Mouse (Mus musculus): ENCODE measurements around the gene Trim67. TPM values are rescaled to one million over a fixed set of nuclear protein-coding genes. Genes with fewer than 3 reads are reported as not detected.

Gene Trim67
- polyA plus RNA-seq, 1 experiment: not detected

DNA sequence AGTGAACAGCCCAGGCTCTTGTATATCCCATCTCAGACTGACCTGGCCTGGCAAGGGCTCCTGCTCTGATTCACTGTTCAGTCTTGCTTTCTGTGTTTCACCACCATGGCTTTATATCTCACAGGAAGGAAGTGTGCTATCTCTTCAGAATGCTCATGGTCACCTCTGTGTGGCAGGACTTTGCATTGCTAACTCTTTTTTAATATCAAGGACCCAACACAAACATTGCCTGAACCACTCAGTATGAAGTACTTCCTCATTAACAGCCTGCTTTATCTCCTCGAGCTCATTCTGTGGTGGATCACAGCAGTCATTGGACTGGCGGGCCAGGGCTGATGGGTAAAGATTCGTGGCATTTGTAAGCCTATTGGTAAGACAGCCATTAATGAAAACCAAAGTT lies 73.8 kb downstream of the Trim67 start:
- no peak overlapping the region for H3K27ac ChIP-seq (ENCODE audit: insufficient read depth, low read length)
- 37% methylated on average over 3 of the region's 3 CpGs for WGBS
- no peaks in the 10 kb centered on the region for H3K27me3 ChIP-seq (ENCODE audit: control insufficient read depth, insufficient read depth, low read length)
- peaks cover 5% of the 10 kb centered on the region for H3K36me3 ChIP-seq (ENCODE audit: control insufficient read depth, insufficient read depth, low read length)
- H3K4me1 ChIP-seq (ENCODE audit: control insufficient read depth, insufficient read depth, insufficient read length): peaks cover 14% of the 10 kb centered on the region; the same call in 1 of the 2 replicates
- DNase-seq (ENCODE audit: low read depth in 1 of 2, low spot score in 2 of 2): no peak
- H3K4me3 ChIP-seq (ENCODE audit: extremely low read depth, insufficient read depth, insufficient read length): no peak overlapping the region
- no peak for TF ChIP-seq CTCF (IDR thresholded peaks at IDR 0.05; ENCODE audit: extremely low read depth, insufficient read depth, insufficient read length, insufficient replicate concordance)
- TF ChIP-seq POLR2A (IDR thresholded peaks at IDR 0.05; ENCODE audit: low read depth, low read length): no peak

DNA sequence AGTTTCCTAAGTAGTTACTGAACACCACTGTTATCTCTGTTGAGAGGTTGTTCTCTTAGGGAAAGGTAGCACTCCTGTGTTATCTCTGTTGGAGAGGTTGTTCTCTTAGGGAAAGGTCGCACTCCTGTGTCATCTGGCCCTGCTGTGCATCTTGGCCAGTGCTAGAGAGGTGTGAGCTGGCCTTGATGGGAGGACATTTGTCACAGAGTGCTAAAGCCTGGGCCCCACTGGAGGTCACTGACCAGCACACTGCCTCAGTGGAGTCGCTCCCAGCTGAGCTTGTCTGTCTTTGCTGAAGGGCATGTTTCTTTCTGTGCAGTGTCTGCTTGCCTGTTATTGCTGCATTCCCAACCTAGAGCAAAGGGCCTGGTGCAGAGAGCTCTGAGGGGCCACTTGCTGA lies 74.2 kb downstream of the Trim67 start:
- no peak for DNase-seq (ENCODE audit: low read depth in 1 of 2, low spot score in 2 of 2)
- H3K27ac ChIP-seq (ENCODE audit: insufficient read depth, low read length): no peak overlapping the region
- peaks cover 13% of the 10 kb centered on the region; the same call in 1 of the 2 replicates for H3K4me1 ChIP-seq (ENCODE audit: control insufficient read depth, insufficient read depth, insufficient read length)
- H3K27me3 ChIP-seq (ENCODE audit: control insufficient read depth, insufficient read depth, low read length): no peaks in the 10 kb centered on the region
- TF ChIP-seq POLR2A (IDR thresholded peaks at IDR 0.05; ENCODE audit: low read depth, low read length): no peak
- TF ChIP-seq CTCF (IDR thresholded peaks at IDR 0.05; ENCODE audit: extremely low read depth, insufficient read depth, insufficient read length, insufficient replicate concordance): no peak
- 86% methylated on average over 2 of the region's 2 CpGs for WGBS
- peaks cover 8% of the 10 kb centered on the region for H3K36me3 ChIP-seq (ENCODE audit: control insufficient read depth, insufficient read depth, low read length)
- no peak overlapping the region for H3K4me3 ChIP-seq (ENCODE audit: extremely low read depth, insufficient read depth, insufficient read length)

DNA sequence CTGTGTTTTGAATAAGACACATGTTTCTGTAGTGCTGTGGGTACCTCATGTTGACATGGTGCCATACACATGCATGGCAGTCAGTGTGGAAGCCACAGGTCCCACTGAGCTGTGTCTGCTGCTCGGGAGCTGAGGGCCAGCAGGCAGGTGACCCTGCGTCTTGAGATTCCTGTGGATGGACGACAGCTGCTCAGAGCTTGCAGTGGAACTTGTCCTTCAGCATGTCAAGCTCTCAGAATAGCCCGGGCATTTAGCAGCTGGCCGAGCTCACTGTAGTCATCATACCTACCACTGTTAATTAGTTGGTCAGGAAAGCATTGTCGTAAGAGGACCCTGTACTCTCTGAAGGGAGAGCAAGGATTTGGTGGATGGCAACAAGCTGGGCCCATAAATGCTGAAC lies 76.8 kb downstream of the Trim67 start:
- 90% methylated on average over 6 of the region's 6 CpGs for WGBS
- Histone ChIP-seq H3K27ac (ENCODE audit: insufficient read depth, low read length) (no peak overlapping the region), H3K36me3 (ENCODE audit: control insufficient read depth, insufficient read depth, low read length) (peaks cover 25% of the 10 kb centered on the region), H3K4me1 (ENCODE audit: control insufficient read depth, insufficient read depth, insufficient read length) (peaks cover 11% of the 10 kb centered on the region; the same call in 1 of the 2 replicates), H3K4me3 (ENCODE audit: extremely low read depth, insufficient read depth, insufficient read length) (no peak overlapping the region), H3K27me3 (ENCODE audit: control insufficient read depth, insufficient read depth, low read length) (no peaks in the 10 kb centered on the region)
- TF ChIP-seq CTCF (IDR thresholded peaks at IDR 0.05; ENCODE audit: extremely low read depth, insufficient read depth, insufficient read length, insufficient replicate concordance) (no peak), POLR2A (IDR thresholded peaks at IDR 0.05; ENCODE audit: low read depth, low read length) (no peak)
- no peak for DNase-seq (ENCODE audit: low read depth in 1 of 2, low spot score in 2 of 2)

DNA sequence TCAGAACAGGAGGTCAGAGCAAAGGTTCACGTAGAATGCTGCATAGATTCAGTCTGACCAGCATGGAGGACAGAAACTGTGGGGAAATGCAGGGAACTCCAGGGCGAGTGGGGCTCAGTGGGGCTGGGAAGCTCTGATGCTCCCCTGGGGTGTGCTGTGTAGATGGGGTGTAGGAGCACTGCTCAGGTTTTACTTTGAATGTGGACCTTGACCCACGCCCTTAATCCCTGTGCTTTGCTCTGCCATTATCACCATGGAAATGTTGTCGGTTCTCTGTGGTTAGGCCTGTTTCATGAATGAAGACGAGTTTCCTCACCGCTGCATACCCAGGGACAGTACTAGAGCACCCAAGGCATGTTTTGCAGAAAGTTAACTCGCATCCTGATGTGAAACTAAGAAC lies 78.6 kb downstream of the Trim67 start:
- TF ChIP-seq POLR2A (IDR thresholded peaks at IDR 0.05; ENCODE audit: low read depth, low read length) (no peak), CTCF (IDR thresholded peaks at IDR 0.05; ENCODE audit: extremely low read depth, insufficient read depth, insufficient read length, insufficient replicate concordance) (no peak)
- Histone ChIP-seq H3K4me3 (ENCODE audit: extremely low read depth, insufficient read depth, insufficient read length) (no peak overlapping the region), H3K36me3 (ENCODE audit: control insufficient read depth, insufficient read depth, low read length) (peaks cover 34% of the 10 kb centered on the region), H3K27me3 (ENCODE audit: control insufficient read depth, insufficient read depth, low read length) (no peaks in the 10 kb centered on the region), H3K4me1 (ENCODE audit: control insufficient read depth, insufficient read depth, insufficient read length) (0 out of 2 replicates have a peak, but pooled peaks cover 3% of the 10 kb centered on the region), H3K27ac (ENCODE audit: insufficient read depth, low read length) (no peak overlapping the region)
- no peak for DNase-seq (ENCODE audit: low read depth in 1 of 2, low spot score in 2 of 2)
- WGBS: 98% methylated on average over 7 of the region's 7 CpGs

DNA sequence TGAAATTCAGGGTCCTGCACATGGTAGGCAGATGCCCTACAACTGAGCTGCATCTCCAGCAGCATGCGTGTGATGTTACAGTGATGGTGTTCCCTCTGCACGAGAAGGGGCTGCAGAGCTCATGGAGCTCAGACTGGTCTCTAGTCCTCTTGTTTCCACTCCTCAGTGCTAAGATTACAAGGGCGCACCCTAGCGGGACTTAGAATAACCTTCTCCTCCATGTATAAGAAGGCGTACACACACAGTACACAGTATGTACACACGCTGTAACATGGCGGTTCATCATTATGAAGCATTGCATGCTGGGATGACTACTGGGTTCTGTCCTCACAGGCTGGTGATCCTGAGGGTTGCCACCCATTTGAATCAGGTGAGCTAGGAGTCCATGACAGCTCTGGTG lies 79.2 kb downstream of the Trim67 start:
- H3K4me1 ChIP-seq (ENCODE audit: control insufficient read depth, insufficient read depth, insufficient read length): no peaks in the 10 kb centered on the region
- H3K27ac ChIP-seq (ENCODE audit: insufficient read depth, low read length): no peak overlapping the region
- TF ChIP-seq POLR2A (IDR thresholded peaks at IDR 0.05; ENCODE audit: low read depth, low read length) (no peak), CTCF (IDR thresholded peaks at IDR 0.05; ENCODE audit: extremely low read depth, insufficient read depth, insufficient read length, insufficient replicate concordance) (no peak)
- 98% methylated on average over 7 of the region's 7 CpGs for WGBS
- no peaks in the 10 kb centered on the region for H3K27me3 ChIP-seq (ENCODE audit: control insufficient read depth, insufficient read depth, low read length)
- peaks cover 40% of the 10 kb centered on the region for H3K36me3 ChIP-seq (ENCODE audit: control insufficient read depth, insufficient read depth, low read length)
- no peak overlapping the region for H3K4me3 ChIP-seq (ENCODE audit: extremely low read depth, insufficient read depth, insufficient read length)
- no peak for DNase-seq (ENCODE audit: low read depth in 1 of 2, low spot score in 2 of 2)

DNA sequence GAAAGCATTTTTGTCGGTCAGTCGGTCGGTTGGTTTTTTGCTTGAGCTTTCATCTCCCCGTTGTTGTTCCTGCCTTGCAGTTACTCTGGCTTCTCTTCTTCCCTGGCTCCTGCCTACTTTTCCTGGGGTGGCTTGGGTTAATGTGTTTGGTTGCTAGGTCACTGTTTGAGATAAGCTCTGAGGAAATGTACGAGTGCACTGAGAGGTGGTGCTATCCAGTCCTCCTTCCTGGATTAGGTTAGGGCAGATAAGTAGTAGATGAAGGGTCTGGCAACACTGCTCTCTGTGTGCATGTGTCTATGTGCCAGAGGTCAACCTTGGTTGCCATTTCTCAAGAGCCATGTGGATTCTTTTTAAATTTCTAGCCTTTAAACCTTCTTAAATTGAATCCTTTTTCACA lies 79.8 kb downstream of the Trim67 start:
- H3K4me3 ChIP-seq (ENCODE audit: extremely low read depth, insufficient read depth, insufficient read length): no peak overlapping the region
- H3K36me3 ChIP-seq (ENCODE audit: control insufficient read depth, insufficient read depth, low read length): peaks cover 42% of the 10 kb centered on the region
- no peak overlapping the region for H3K27ac ChIP-seq (ENCODE audit: insufficient read depth, low read length)
- 90% methylated on average over 5 of the region's 5 CpGs for WGBS
- no peak for DNase-seq (ENCODE audit: low read depth in 1 of 2, low spot score in 2 of 2)
- H3K4me1 ChIP-seq (ENCODE audit: control insufficient read depth, insufficient read depth, insufficient read length): no peaks in the 10 kb centered on the region
- no peaks in the 10 kb centered on the region for H3K27me3 ChIP-seq (ENCODE audit: control insufficient read depth, insufficient read depth, low read length)
- TF ChIP-seq POLR2A (IDR thresholded peaks at IDR 0.05; ENCODE audit: low read depth, low read length) (no peak), CTCF (IDR thresholded peaks at IDR 0.05; ENCODE audit: extremely low read depth, insufficient read depth, insufficient read length, insufficient replicate concordance) (no peak)

DNA sequence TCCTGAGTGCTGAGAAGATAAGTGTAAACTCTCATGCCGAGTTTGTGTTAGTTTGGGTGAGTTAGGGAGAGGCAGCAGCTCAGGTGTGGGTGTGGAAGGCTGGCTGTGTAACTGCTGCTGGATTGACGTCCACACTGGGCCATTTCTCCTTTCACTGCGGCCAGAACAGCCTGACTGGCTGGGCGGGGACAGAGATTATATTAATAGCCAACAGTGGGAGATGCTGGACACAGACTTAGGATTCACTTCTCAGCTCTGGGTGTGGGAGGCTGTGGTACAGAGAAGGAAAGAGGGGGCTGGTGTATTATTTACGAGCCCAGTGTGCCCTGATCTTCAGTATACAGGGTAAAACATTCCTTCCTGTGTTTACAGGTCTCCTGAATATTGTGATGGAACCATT lies 85.2 kb downstream of the Trim67 start:
- Histone ChIP-seq H3K36me3 (ENCODE audit: control insufficient read depth, insufficient read depth, low read length) (peaks cover 66% of the 10 kb centered on the region), H3K4me3 (ENCODE audit: extremely low read depth, insufficient read depth, insufficient read length) (no peak overlapping the region), H3K4me1 (ENCODE audit: control insufficient read depth, insufficient read depth, insufficient read length) (no peaks in the 10 kb centered on the region), H3K27me3 (ENCODE audit: control insufficient read depth, insufficient read depth, low read length) (no peaks in the 10 kb centered on the region), H3K27ac (ENCODE audit: insufficient read depth, low read length) (no peak overlapping the region)
- TF ChIP-seq POLR2A (IDR thresholded peaks at IDR 0.05; ENCODE audit: low read depth, low read length): no peak
- TF ChIP-seq CTCF (IDR thresholded peaks at IDR 0.05; ENCODE audit: extremely low read depth, insufficient read depth, insufficient read length, insufficient replicate concordance): no peak
- WGBS: 88% methylated on average over 5 of the region's 5 CpGs
- DNase-seq (ENCODE audit: low read depth in 1 of 2, low spot score in 2 of 2): no peak
